Mouse (Mus musculus) left cerebral cortex, postnatal 14 days (tissue): ENCODE measurements at regions not wholly inside any gene's neighbourhood (a gene's known extent, or its start where the extent isn't known, plus 50 kb on each side); places are given as distances from the start of the nearest gene placed in this dataset.
A peak's percentile ranks its signal among the peaks of the same experiment; 100 is the strongest.

Experiments
- DNase-seq, 2 experiments: peaks; one replicate each; pipeline ENCODE4 v3.0.0; 2021 to 2022; ENCODE audit warnings: low spot score in 2 of 2, mixed read lengths in 1 of 2
- intact Hi-C: fragments of 180-260 bp; cut with DNase I; formaldehyde crosslinking; loops from one replicate; pipeline ENCODE4 v1.15.1; 2025

DNA sequence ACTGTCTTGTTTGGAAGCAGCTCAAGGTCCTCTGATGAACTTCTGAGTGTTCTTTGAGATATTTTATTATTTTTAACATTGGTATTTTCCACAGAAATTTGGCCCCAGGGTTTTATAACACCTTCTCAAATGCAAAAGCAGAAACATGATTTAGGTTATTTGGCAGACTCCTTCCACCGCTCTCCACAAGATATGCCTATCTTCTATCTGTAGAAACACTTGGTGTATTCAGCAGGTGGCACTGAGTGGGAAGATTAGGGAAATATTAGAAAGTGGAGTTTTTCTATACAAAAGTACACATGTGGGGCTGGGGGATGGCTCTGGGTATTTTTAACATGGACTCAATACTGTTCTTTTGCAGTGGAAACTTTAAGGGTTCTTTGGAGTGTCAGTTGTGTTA is 475.3 kb downstream of the Dach1 start:
- DNase-seq = no peak
- intact Hi-C loops = no loop called here

GRCm38 (mm10) chr14:97684617-97685016 is 484.9 kb downstream of the Dach1 start:
- intact Hi-C loops = no loop called here
- no peak for DNase-seq

DNA sequence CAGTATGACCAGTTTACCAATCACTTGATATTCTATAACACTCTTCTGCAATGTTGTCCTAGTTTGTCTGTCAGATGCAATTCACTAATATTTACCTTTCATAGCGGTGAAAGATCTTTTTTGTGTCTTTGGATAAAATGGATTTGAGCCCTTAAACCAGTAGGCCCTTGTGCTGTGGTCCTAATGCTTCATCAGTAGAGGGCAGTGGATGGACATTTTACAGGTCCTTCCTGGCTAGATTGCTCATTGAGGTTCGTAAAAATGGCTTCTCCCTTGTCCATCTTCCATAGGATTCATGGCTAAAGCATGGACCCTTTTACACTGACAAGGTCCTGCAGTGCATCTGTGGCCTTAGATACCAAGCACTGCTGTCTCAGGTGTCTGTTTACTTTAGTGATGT is 501.8 kb downstream of the Dach1 start:
- intact Hi-C loops = no loop called here
- DNase-seq = no peak

GRCm38 (mm10) chr14:97638187-97638792 is 531.3 kb downstream of the Dach1 start:
- DNase-seq = no peak
- intact Hi-C loops = no loop called here

- intact Hi-C loops = no loop called here
- DNase-seq = no peak
Observed at GRCm38 (mm10) chr14:97611438-97611837, 558.1 kb downstream of the Dach1 start.

- intact Hi-C loops = loop anchor here (10.0 kb wide), 1 partner anchor 238 kb away; no protein-coding TSS in a partner anchor
- DNase-seq = no peak
Observed at GRCm38 (mm10) chr14:97596694-97597093, 572.9 kb downstream of the Dach1 start.

GRCm38 (mm10) chr14:97588611-97589010 is 581.0 kb downstream of the Dach1 start:
- DNase-seq = no peak
- intact Hi-C loops = no loop called here

DNA sequence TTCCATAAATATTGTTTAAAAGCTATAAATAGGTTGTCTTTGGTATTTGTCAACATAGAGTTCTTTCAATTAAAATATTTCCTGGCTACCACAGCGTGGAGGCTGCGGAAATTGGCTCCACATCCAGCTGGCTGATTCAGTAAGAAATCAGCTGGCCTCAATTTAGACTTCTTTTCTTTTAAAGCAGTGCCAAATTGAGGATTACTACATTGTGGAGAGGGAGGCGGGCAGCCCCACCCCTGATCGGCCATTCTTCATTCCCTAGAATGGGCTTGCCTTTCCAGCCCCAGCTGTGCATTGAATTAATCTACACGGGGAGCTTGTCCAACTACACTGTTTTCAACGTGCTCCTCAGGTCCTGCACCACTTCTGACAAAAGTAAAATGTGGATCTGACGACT is 581.4 kb downstream of the Dach1 start:
- peak; percentile 21 to 32 for DNase-seq
- intact Hi-C loops = no loop called here

GRCm38 (mm10) chr14:97586962-97587361 is 582.6 kb downstream of the Dach1 start:
- no peak for DNase-seq
- intact Hi-C loops = no loop called here

- DNase-seq = no peak
- intact Hi-C loops = no loop called here
Observed at GRCm38 (mm10) chr14:97570274-97570673, 599.3 kb downstream of the Dach1 start.

DNA sequence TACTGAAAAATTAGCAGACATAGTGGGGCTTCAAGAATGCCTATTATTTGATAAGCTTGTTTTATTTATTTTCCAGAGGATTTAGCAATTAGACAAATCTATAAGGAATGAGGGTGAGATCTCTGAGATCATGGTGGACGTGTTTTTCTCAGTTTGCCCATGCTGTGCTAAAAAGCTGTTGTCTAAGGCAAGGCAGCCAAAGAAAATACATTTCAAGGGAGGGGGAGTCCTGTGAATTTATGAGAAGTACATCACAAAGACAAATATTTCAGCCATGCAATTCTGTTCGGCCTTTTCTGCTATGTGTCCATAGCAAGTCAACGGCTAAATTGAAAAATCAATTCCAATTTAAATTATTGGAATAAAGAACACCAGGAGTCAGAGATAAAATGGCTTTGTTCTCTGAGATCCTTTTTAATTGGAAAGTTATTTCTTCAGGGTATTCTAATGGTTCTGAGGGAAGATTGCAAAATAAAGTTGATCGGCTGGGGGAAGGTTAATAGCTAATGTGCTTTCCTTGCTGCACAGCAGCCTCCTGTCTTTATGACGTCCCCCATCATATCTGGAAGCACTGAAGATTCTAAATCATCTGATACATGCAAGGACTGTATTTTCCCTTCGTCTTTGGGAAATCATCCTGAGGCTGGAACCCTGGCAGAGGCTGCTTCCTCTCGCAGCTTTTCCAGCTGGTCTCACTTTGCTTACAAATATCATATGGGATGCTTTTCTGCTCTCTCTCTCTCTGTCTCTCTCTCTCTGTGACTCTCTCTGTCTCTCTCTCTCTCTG is 609.3 kb downstream of the Dach1 start:
- no peak for DNase-seq
- intact Hi-C loops = no loop called here

GRCm38 (mm10) chr14:97559559-97559958 is 610.0 kb downstream of the Dach1 start:
- DNase-seq = no peak
- intact Hi-C loops = no loop called here

GRCm38 (mm10) chr14:97558289-97558688 is 611.3 kb downstream of the Dach1 start:
- DNase-seq = no peak
- intact Hi-C loops = no loop called here

GRCm38 (mm10) chr14:97557888-97558287 is 611.7 kb downstream of the Dach1 start:
- DNase-seq = no peak

GRCm38 (mm10) chr14:97546276-97546675 is 623.3 kb downstream of the Dach1 start:
- intact Hi-C loops = no loop called here
- no peak for DNase-seq

More at GRCm38 (mm10) chr14:97557888-97558287, 611.7 kb downstream of the Dach1 start:
- intact Hi-C loops = no loop called here

GRCm38 (mm10) chr14:97544307-97544706 is 625.3 kb downstream of the Dach1 start:
- DNase-seq = no peak
- intact Hi-C loops = no loop called here

DNA sequence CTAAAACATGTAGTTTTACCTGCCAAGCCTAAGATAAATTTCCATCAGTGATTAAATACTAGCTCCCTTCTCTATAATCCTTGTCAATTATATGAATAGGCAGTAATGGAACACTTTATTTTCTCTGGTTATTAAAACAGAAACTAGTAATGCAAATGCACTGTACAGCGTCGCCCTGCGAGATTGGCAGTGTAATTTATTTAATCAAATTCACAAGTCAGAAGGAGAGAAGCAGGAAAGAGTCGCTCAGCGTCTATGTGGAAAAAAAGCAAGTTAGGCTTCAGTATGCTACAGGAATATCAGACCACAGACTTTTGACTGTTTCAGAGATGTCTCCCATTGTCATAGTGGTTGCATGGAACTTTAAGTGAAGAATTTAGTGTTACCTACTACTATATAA is 632.6 kb downstream of the Dach1 start:
- intact Hi-C loops = no loop called here

DNA sequence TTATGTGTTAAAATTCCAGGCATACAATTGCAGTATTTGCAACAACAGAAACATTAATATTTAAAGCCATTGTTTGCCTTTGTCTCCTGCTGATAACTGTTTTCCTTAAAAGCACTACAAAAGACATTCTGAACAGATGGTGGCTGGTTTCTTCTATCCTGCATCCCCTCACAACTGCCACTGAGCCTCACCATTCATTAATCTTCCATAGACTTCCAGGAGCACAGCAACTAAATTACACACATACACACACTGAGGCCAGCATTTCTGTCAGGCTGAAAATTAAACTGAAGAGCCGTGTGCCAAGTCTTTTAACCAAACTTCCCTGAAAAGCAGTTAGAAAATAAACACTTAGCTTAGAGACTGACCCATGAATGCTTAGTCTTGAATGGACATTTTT is 658.2 kb downstream of the Dach1 start:
- intact Hi-C loops = no loop called here
- no peak for DNase-seq

More for the DNA sequence above, 632.6 kb downstream of the Dach1 start:
- no peak for DNase-seq

GRCm38 (mm10) chr14:97489427-97490347 is 679.9 kb downstream of the Dach1 start:
- DNase-seq = no peak
- intact Hi-C loops = no loop called here

DNA sequence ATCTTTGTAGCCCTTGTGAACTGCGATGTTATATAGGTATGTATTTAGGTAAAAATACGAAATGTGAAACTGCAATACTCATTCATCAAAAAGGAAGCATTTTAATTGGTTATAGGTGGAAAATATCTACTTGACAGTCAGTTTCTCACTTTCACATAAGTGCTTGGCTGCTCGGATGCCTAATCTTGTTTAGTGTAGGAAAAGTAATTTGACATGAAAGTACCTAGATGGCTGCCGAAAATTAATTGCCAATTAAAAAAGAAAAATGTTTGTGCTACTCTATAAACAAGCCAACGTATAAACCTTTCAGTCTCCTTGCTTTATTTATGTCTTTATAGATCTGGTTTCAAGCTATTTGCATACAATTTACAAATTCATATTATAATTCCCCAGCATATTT is 691.3 kb downstream of the Dach1 start:
- intact Hi-C loops = no loop called here
- no peak for DNase-seq
